Mouse (Mus musculus): ENCODE data around the gene Eml6.

- no peak for TF ChIP-seq TAL1 (IDR thresholded peaks at IDR 0.05; ENCODE audit: low read length)
- TF ChIP-seq GATA1 (IDR thresholded peaks at IDR 0.05; ENCODE audit: low read length), result no peak
Observed at GRCm38 (mm10) chr11:29765063-29765462, 260.8 kb downstream of the Eml6 start.
